Mouse (Mus musculus): ENCODE data around the gene Efhc2. TPM values are rescaled to one million over a fixed set of nuclear protein-coding genes. Genes with fewer than 3 reads are reported as not detected.

Gene Efhc2
- total RNA-seq (2021): under 1 TPM; 0.36 to 0.39 TPM
- long read RNA-seq, experiment 1: 0 reads
- long read RNA-seq, experiment 2, partial matches to known transcripts: 0 of 1 reads
- long read RNA-seq, experiment 2, other reads (novel, unspliced or antisense): 1 of 1 reads

GRCm38 (mm10) chrX:17319126-17319583 is at the start of gene Efhc2:
TSS of gene Efhc2 (minus strand) at chrX:17319368.
- DNase-seq (ENCODE audit: low spot score): no peak

DNA sequence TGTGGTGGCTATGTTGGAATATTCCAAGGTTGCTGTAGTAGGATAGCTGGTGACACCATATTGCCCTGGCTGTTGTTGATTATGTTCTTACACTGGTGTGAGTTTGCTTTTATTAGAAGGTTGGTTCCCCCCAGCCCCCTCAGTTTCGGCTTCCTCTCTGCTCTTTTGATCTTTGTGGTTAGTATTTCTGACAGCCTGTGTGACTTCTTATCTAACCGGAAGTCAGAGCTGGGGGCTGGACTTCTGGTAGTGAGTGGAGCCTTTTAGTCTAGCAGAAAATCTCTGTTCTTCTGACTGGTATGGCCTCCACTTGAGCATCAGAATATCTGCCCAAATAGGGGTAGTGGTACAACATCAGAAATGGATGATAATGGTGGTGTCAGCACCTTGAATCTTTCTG is 45.9 kb upstream of the Efhc2 start:
- DNase-seq (ENCODE audit: low spot score): no peak

GRCm38 (mm10) chrX:17300349-17300880 is 18.8 kb downstream of the Efhc2 start:
- no peak for DNase-seq (ENCODE audit: low spot score)

GRCm38 (mm10) chrX:17283899-17284298 is 35.3 kb downstream of the Efhc2 start:
- no peak for DNase-seq (ENCODE audit: low spot score)

DNA sequence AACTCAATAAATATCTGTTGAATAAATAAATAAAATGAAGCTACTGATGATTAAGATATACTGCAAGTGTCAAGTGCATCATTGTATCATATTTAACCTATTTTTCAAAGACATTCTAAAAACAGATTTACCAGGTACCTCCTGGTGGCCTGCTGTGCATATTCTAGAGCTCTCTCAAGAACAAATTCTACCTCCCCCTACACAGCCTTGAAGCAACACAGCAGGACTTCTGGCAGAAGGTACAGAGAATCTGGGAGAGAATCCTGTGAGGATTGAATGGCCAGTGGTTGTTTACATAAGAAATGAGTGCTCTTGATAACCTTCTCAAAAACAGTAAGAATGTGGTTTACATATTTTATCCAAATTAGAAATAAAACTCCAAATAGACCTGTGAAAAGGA is 94.0 kb downstream of the Efhc2 start:
- no peak for DNase-seq (ENCODE audit: low spot score)

DNA sequence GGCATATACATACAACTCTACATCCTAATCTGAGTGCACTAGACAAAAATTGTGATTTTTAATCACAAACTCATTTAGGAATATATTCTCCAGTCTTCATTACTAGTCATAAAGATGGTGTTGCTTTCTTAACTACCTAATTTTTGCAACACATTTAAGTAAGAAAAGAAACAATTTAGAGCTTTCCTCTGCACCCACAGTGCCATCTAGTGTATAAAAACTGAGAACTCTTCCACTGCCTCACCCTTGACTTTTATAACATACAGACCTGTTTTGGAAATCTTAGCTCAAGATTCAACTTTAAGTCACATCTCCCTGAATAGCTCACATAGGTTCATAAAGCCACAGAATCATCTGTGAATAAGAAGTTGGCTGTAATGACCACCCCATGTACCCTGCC is 101.7 kb downstream of the Efhc2 start:
- no peak for DNase-seq (ENCODE audit: low spot score)

GRCm38 (mm10) chrX:17213515-17213914 is 105.7 kb downstream of the Efhc2 start:
- no peak for DNase-seq (ENCODE audit: low spot score)

- DNase-seq (ENCODE audit: low spot score): no peak
Measured at GRCm38 (mm10) chrX:17175748-17176147, 143.4 kb downstream of the Efhc2 start.

- DNase-seq (ENCODE audit: low spot score): no peak
Measured at GRCm38 (mm10) chrX:17165638-17166037, 153.5 kb downstream of the Efhc2 start.

Measured in gastrocnemius, adult 18-20 months (tissue).